Mouse (Mus musculus): ENCODE results near the gene Neil3.

DNA sequence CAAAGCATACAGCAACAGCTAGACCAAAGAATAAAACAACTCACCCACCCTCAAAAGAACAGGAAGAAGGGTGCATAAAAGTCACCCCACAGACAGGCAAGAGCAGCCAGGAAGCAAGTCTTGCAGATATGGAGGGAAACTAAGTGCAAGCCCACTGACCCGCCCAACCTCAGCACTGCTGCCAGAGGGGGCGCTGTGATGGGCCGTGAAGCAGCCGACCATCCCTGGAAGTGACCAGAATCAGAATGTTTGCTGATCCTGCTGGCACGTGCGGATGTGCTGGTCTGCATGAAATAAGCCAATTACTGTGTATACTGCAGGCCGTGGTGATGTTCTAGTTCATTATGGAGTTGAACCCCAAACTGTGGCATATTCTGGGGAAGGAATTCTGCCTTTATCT lies 26.6 kb downstream of the Neil3 start:
- TF ChIP-seq POLR2A (IDR thresholded peaks at IDR 0.05; ENCODE audit: insufficient read length, low read depth) (no peak), REST (IDR thresholded peaks at IDR 0.05; ENCODE audit: insufficient read depth, insufficient read length) (no peak), TCF12 (IDR thresholded peaks at IDR 0.05; ENCODE audit: insufficient read depth, poor library complexity, severe bottlenecking) (no peak), MYOG (IDR thresholded peaks at IDR 0.05; ENCODE audit: control insufficient read depth in 1 of 3, insufficient read depth in 1 of 3, insufficient read length in 2 of 3, low read depth in 2 of 3) (no peak)

All from myocyte (in vitro differentiated cells).